Mouse (Mus musculus): ENCODE data around the gene Il1r1. TPM values are rescaled to one million over a fixed set of nuclear protein-coding genes. Genes with fewer than 3 reads are reported as not detected.

Il1r1 gene
- total and polyA plus RNA-seq, 3 experiments, result 0.22 TPM; not detected in 2

GRCm38 (mm10) chr1:40243561-40243998 lies 18.7 kb downstream of the Il1r1 start:
- Histone ChIP-seq H3K9me3 (replicated peaks) (no peaks in the 10 kb centered on the region), H3K27me3 (ENCODE audit: insufficient read depth, low read length) (peaks cover 14% of the 10 kb centered on the region), H3K4me1 (ENCODE audit: insufficient read depth, low read depth, low read length) (peaks cover 4% of the 10 kb centered on the region; the same call in 1 of the 2 replicates), H3K36me3 (replicated peaks) (no peaks in the 10 kb centered on the region), H3K4me3 (ENCODE audit: low read depth, low read length) (no peak overlapping the region)
- no peak for DNase-seq (ENCODE audit: low spot score)
- ATAC-seq (ENCODE audit: extremely low read depth, insufficient number of reproducible peaks, low FRiP score, poor library complexity, severe bottlenecking), result no peak
- TF ChIP-seq GATA2 (IDR thresholded peaks at IDR 0.05; ENCODE audit: borderline replicate concordance, low read depth, low read length) (no peak), GATA1 (IDR thresholded peaks at IDR 0.05; ENCODE audit: borderline replicate concordance, low read length) (no peak), CTCF (IDR thresholded peaks at IDR 0.05; ENCODE audit: low read depth, low read length) (no peak), TAL1 (conservative IDR thresholded peaks at IDR 0.05; ENCODE audit: low read depth, low read length) (no peak), POLR2AphosphoS5 (IDR thresholded peaks at IDR 0.05; ENCODE audit: insufficient replicate concordance, low read depth, low read length) (no peak)

GRCm38 (mm10) chr1:40250425-40250824 lies 25.5 kb downstream of the Il1r1 start:
- TF ChIP-seq GATA2 (IDR thresholded peaks at IDR 0.05; ENCODE audit: borderline replicate concordance, low read depth, low read length) (no peak), POLR2AphosphoS5 (IDR thresholded peaks at IDR 0.05; ENCODE audit: insufficient replicate concordance, low read depth, low read length) (no peak), TAL1 (conservative IDR thresholded peaks at IDR 0.05; ENCODE audit: low read depth, low read length) (no peak), GATA1 (IDR thresholded peaks at IDR 0.05; ENCODE audit: borderline replicate concordance, low read length) (no peak), CTCF (IDR thresholded peaks at IDR 0.05; ENCODE audit: low read depth, low read length) (no peak)
- DNase-seq (ENCODE audit: low spot score), result no peak
- H3K36me3 ChIP-seq (replicated peaks), result no peaks in the 10 kb centered on the region
- no peaks in the 10 kb centered on the region for H3K9me3 ChIP-seq (replicated peaks)
- H3K4me1 ChIP-seq (ENCODE audit: insufficient read depth, low read depth, low read length), result no peaks in the 10 kb centered on the region
- ATAC-seq (ENCODE audit: extremely low read depth, insufficient number of reproducible peaks, low FRiP score, poor library complexity, severe bottlenecking), result no peak
- H3K27me3 ChIP-seq (ENCODE audit: insufficient read depth, low read length), result peaks cover 22% of the 10 kb centered on the region
- H3K4me3 ChIP-seq (ENCODE audit: low read depth, low read length), result no peak overlapping the region

DNA sequence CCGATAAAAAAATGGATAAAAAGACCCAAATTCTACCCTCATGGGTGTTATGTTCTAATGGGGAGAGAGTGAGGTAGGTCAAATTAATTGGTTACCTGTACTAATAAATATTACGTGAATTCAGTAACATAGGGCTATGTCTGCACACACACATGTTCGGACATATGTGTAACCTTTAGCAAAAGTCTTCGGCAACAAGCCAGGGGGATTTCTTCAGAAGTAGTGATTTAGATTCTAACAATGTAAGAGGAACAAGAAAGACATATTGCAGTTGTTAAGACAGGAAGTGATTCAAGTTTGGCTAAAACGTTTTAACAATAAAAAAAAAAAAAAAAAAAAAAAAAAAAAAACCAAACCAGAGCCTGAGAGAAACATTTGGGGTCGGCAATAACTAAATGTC lies 27.6 kb downstream of the Il1r1 start:
- Histone ChIP-seq H3K4me1 (ENCODE audit: insufficient read depth, low read depth, low read length) (no peaks in the 10 kb centered on the region), H3K27me3 (ENCODE audit: insufficient read depth, low read length) (peaks cover 18% of the 10 kb centered on the region), H3K36me3 (replicated peaks) (no peaks in the 10 kb centered on the region), H3K9me3 (replicated peaks) (no peaks in the 10 kb centered on the region), H3K4me3 (ENCODE audit: low read depth, low read length) (no peak overlapping the region)
- no peak for DNase-seq (ENCODE audit: low spot score)
- no peak for TF ChIP-seq GATA1 (IDR thresholded peaks at IDR 0.05; ENCODE audit: borderline replicate concordance, low read length)
- no peak for TF ChIP-seq TAL1 (conservative IDR thresholded peaks at IDR 0.05; ENCODE audit: low read depth, low read length)
- no peak for TF ChIP-seq GATA2 (IDR thresholded peaks at IDR 0.05; ENCODE audit: borderline replicate concordance, low read depth, low read length)
- TF ChIP-seq CTCF (IDR thresholded peaks at IDR 0.05; ENCODE audit: low read depth, low read length), result no peak
- TF ChIP-seq POLR2AphosphoS5 (IDR thresholded peaks at IDR 0.05; ENCODE audit: insufficient replicate concordance, low read depth, low read length), result no peak
- ATAC-seq (ENCODE audit: extremely low read depth, insufficient number of reproducible peaks, low FRiP score, poor library complexity, severe bottlenecking), result no peak

DNA sequence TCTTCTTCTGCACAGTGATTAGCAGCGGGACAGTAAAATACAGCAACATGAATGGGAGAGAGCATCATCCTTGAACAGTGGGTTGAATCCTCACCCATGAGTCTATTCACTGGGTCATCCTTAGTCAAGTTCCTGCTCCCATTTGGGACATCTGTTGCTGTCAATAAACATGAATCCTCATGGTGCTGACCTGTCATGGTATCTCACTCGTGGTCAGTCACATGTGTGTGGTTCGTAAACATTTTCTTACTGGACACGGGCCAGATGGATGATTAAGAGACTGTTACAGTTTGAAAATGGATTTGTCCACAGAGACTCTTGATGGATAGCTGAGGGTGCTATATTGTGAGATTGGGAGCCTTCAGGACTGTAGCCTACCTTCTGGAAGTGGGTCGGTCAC lies 29.1 kb downstream of the Il1r1 start:
- Histone ChIP-seq H3K4me1 (ENCODE audit: insufficient read depth, low read depth, low read length) (no peaks in the 10 kb centered on the region), H3K36me3 (replicated peaks) (no peaks in the 10 kb centered on the region), H3K27me3 (ENCODE audit: insufficient read depth, low read length) (peaks cover 13% of the 10 kb centered on the region), H3K9me3 (replicated peaks) (no peaks in the 10 kb centered on the region), H3K4me3 (ENCODE audit: low read depth, low read length) (no peak overlapping the region)
- DNase-seq (ENCODE audit: low spot score), result no peak
- TF ChIP-seq GATA1 (IDR thresholded peaks at IDR 0.05; ENCODE audit: borderline replicate concordance, low read length), result no peak
- TF ChIP-seq CTCF (IDR thresholded peaks at IDR 0.05; ENCODE audit: low read depth, low read length), result no peak
- TF ChIP-seq GATA2 (IDR thresholded peaks at IDR 0.05; ENCODE audit: borderline replicate concordance, low read depth, low read length), result no peak
- no peak for TF ChIP-seq POLR2AphosphoS5 (IDR thresholded peaks at IDR 0.05; ENCODE audit: insufficient replicate concordance, low read depth, low read length)
- no peak for TF ChIP-seq TAL1 (conservative IDR thresholded peaks at IDR 0.05; ENCODE audit: low read depth, low read length)
- ATAC-seq (ENCODE audit: extremely low read depth, insufficient number of reproducible peaks, low FRiP score, poor library complexity, severe bottlenecking), result no peak

DNA sequence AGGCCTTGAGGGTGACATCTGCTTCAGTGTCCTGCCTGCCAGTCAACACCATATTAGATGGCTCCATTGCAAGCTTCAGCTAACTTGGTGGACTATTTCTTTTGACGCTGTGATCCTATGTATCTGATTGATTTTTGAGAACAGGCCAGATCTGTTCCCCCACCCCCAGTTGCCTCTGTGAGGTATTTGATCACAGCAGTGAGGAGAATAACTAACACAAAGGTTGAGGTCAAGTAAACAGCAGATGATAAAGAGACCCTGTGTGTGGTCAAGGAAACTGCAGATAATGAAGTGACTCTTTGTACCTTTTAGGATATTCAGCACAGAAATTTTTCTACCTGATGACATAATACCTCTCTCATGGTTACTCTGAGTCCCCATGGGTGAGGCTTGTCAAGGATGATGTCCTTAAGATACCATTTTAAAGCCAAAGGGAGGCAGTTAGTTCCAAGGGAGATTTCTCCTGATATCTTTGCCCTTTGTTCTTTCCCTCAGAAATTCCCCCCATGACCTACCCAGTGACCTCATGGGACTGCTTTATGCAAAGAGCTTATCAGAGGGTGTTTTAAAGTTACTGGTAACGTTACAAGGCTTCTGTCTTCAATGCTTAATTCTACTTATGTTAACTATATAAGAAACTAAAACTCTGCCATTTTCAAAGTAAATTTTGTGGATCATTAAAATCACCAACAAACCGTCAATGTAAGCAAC lies 29.6 kb downstream of the Il1r1 start:
- no peak for DNase-seq (ENCODE audit: low spot score)
- peaks cover 16% of the 10 kb centered on the region for H3K27me3 ChIP-seq (ENCODE audit: insufficient read depth, low read length)
- H3K4me3 ChIP-seq (ENCODE audit: low read depth, low read length), result no peak overlapping the region
- H3K9me3 ChIP-seq (replicated peaks), result no peaks in the 10 kb centered on the region
- H3K36me3 ChIP-seq (replicated peaks), result no peaks in the 10 kb centered on the region
- TF ChIP-seq GATA1 (IDR thresholded peaks at IDR 0.05; ENCODE audit: borderline replicate concordance, low read length) (no peak), GATA2 (IDR thresholded peaks at IDR 0.05; ENCODE audit: borderline replicate concordance, low read depth, low read length) (no peak), POLR2AphosphoS5 (IDR thresholded peaks at IDR 0.05; ENCODE audit: insufficient replicate concordance, low read depth, low read length) (no peak), CTCF (IDR thresholded peaks at IDR 0.05; ENCODE audit: low read depth, low read length) (no peak), TAL1 (conservative IDR thresholded peaks at IDR 0.05; ENCODE audit: low read depth, low read length) (no peak)
- no peak for ATAC-seq (ENCODE audit: extremely low read depth, insufficient number of reproducible peaks, low FRiP score, poor library complexity, severe bottlenecking)
- H3K4me1 ChIP-seq (ENCODE audit: insufficient read depth, low read depth, low read length), result no peaks in the 10 kb centered on the region

GRCm38 (mm10) chr1:40262441-40263121 lies 37.7 kb downstream of the Il1r1 start:
- Histone ChIP-seq H3K4me1 (ENCODE audit: insufficient read depth, low read depth, low read length) (no peaks in the 10 kb centered on the region), H3K36me3 (replicated peaks) (no peaks in the 10 kb centered on the region), H3K4me3 (ENCODE audit: low read depth, low read length) (no peak overlapping the region), H3K9me3 (replicated peaks) (no peaks in the 10 kb centered on the region), H3K27me3 (ENCODE audit: insufficient read depth, low read length) (peaks cover 46% of the 10 kb centered on the region)
- ATAC-seq (ENCODE audit: extremely low read depth, insufficient number of reproducible peaks, low FRiP score, poor library complexity, severe bottlenecking) (no peak), DNase-seq (ENCODE audit: low spot score) (no peak)
- TF ChIP-seq CTCF (IDR thresholded peaks at IDR 0.05; ENCODE audit: low read depth, low read length), result no peak
- no peak for TF ChIP-seq POLR2AphosphoS5 (IDR thresholded peaks at IDR 0.05; ENCODE audit: insufficient replicate concordance, low read depth, low read length)
- TF ChIP-seq TAL1 (conservative IDR thresholded peaks at IDR 0.05; ENCODE audit: low read depth, low read length), result no peak
- no peak for TF ChIP-seq GATA1 (IDR thresholded peaks at IDR 0.05; ENCODE audit: borderline replicate concordance, low read length)
- no peak for TF ChIP-seq GATA2 (IDR thresholded peaks at IDR 0.05; ENCODE audit: borderline replicate concordance, low read depth, low read length)
